Mouse (Mus musculus) lung, postnatal 25 days (tissue): ENCODE data around the gene Ube4b.

Source experiments
- DNase-seq: peaks from one replicate; pipeline ENCODE4 v3.0.0; 2022; ENCODE audit warnings: low spot score

Gene Ube4b

DNA sequence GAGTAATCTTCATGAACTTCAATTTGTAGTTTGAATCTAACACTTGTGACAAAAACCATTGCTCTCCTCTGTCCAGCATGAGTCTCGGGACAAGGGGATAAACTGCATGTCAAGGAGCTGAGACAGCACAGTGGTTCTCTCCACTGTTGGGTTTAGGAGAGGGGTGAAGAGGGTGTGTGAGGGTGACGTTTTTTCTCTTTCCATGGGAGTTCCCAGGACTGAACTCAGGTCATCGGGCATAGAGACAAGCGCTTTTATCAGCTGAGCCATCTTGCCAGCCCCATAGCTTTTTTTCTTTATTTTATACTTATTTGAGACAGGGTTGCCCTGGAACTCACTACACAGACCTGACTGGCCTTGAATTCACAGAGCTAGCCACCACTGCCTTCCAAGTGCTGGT lies 32.3 kb downstream of the Ube4b start:
- no peak for DNase-seq

DNA sequence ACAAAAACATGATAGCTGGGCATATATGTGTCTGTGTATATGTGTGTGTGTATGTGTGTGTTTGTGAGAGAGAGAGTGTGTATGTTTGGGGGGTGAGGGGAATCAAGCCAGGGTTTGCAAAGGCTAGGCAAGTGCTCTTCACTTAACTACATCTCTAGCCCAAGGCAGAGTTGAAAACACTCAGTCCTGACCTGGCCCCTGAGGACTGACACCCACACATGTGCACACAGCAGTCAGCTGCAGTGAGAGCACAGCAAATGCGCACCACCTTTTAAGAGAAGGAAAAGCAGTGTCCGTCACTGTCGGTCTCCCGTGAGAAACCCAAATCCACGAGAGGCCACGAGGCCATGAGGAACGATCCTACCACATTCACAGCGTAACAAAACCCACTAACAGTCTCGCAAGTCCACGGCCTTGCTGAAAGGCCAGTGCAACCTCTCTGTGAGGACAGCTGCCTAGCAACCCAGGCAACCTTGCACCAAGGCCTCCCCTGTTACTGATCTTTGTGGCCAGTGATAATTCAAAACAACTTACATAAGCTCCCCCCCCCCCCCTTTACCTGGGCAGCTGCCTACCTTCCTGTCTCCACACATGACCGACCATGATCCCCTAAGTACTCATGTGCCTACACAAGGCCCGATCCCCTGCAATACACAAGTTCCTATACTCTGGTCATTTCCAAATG lies 33.1 kb downstream of the Ube4b start:
- DNase-seq: no peak

DNA sequence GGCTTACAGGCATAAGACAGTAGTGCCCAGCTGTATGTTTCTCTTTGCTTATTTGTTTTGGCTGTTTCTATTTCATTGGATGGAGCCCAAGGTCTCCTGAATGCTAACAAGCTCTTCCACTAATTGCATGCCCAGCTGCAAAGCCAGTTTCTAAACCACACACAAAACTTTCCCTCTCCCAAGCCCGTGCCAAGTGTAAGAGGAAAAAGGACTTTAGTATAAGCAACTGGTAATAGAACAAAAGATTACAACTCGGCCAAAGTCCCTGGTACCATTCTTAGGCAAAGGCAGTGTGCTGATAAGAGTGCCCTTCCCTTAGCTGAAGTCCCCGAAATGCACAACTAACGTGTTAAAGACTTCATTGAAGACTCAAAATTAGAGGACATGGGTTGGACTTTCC lies 34.2 kb downstream of the Ube4b start:
- no peak for DNase-seq

DNA sequence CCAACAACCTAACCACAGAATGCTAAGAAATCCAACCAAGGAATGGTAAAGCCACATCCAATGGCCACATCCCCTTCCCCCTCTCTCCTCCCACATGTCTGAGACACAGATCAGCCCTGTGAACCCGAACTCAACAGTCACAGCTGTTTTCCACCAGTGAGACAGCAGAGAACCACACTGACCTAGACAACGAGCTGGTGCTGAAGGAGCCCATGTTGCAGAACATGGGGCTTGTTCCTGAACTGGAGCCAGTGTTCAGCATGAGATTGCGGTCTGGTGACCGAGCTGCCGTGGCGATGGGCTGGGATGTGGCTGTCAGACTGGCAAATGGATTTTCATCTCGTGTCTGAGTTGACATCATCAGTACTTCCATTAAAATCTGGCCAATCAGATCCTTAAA lies 45.5 kb downstream of the Ube4b start:
- no peak for DNase-seq

DNA sequence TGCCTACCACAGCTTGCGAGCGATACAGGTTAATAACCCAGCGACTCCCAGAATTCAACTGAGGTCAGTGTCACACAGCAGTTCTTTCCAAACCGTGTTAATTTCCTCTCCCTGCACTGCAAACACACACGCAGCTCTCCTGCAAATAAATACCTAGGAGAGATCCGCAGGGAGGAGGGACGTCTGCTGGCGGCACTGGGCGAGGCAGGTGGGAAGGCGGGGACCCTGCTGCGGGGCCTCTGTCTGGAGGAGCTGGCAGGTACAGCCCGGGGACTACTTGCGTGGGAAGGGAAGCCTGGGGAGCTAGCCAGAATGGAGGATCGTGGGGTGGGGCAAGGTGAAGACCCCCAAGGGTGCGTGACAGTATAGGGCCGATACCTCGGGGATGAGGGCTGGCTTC lies 46.7 kb downstream of the Ube4b start:
- DNase-seq: no peak

DNA sequence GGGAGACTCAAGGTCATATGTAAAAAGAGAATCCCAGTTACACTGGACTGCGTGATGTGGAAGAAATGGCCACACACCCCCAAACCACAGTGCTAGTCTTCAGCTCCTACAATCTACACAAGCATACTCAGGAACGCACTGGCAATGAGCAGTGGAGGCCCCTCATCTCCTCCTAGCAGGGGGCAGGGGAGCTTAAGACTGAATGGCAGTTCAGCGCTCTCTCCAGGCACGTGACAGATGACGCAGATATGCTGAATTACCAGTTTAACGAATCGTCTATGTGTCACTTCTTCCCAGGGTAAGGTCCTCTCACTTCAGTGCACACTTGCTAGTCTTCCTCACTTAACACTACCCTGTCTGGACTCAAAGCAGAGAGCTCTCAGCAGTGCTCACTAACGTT lies 47.7 kb downstream of the Ube4b start:
- no peak for DNase-seq

DNA sequence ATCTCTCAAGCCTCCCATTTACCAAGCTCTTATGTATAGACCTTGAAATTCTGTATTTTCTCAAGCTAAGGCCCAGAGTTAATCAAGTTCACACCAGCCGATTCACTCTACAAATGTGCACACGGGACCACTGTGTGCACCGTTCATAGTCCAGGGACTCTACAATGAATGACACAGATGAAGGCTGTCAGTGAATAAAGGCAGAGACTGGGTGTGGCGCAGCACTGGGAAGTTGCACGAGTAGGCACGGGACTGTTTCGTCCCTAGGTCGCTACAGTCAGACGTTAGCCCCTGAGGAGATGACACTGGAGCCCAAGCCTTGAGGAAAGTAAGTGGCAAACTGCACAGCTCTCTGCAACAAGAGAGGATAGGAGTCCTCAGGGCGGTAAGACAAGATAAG lies 50.5 kb downstream of the Ube4b start:
- DNase-seq: no peak

DNA sequence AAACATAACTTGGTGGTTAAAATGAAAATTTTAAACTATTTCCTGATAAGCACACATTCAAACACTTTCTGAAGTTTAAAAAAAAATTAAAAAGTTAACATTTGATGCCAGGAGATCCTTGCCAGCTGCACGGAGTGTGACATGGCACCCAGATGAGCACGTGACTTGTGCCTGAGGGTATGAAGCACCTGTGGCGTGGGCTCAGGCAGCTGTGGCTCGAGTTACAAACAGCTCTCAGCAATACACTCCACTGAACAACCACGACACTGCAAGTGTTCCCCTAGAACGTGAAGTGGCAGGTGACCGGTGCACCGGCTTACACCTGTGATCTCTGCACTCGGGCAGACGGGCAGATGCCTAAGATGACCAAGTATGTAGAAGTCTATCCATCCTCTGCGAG lies 51.9 kb downstream of the Ube4b start:
- no peak for DNase-seq

DNA sequence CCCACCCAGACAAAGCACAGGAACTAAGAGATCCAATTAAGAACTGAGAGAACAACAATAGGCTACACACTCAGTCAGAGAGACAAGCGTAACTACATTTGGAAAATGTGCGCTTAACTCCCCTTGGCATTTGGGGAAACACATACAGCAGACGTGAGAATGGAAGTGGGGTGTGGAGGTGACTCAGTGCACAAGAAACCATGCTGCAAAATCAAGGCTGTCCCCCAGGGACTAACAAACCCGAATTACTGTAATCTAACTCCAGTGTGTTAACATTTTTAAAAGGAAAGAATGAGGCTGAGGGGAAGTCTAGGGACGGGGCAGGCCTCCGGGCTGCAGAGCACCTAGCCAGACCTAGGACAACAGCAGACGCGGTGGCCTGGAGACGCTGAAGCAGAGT lies 52.6 kb downstream of the Ube4b start:
- DNase-seq: no peak

DNA sequence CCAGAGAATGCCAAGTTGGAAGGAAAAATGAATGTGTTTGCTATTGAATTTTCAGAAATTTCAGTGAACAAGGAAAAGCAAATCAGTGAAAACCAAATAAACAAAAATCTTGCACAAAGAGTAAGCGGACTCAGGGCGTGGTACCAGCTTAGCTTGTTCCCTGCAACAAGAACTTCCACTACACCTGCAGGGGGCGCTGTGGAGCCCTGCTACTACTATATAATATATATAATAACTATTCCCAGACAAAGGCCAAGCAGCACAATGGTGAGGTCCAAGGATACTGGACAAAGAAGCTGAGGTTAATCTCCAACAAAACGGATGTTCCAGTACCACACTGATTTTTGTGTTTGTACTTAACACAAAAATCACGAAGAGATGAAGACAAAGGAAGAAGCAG lies 53.1 kb downstream of the Ube4b start:
- peak; percentile 43 for DNase-seq

DNA sequence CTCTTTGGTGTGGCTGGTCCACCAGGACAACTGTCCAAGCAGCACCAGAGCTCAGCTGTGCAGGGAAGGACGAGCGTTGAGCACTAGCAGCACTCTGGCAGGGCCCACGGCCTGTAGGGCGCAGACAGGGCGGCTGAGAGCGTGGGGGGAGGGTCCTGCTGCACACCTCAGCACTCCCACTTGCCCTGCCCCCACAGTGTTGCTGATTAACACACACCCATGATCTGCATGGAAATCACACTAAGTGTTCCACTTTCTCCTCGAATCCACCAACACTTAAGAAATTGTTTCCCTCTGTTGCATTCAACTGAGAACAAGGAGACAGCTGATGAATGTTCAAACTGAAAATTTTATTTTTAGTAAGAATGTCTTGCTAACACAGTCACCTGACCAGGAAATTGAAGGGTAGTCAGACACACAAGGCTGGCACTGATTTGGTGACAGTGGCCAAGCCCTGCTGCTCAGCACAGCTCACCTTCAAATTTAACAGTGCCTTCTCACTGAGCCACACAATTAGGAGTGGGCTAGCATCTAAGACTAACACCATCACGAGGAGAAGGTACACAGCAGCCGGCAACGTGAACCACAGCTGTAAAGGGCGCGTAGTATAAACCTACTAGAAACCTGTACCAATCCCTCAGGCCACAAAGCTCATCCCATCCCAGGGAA lies 60.7 kb downstream of the Ube4b start:
- DNase-seq: no peak

DNA sequence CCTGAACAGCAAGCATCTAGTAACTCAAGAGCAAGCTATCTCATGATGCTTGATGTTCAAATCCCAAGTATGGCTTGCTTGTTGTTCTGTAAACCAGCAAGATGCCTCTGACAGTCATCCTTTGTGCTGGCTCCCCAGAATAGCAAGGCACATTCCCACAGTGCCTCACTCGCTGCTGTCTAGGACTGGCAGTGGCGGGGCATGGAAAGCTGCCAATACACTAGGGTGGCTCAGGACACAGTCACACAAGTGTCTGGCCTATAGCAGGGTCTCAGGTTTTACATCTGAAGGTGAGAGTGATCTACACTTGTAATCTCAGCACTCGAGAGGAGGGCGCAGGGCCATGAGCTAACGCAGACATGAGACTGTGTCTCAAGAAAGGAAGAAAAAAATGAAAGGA lies 61.7 kb downstream of the Ube4b start:
- no peak for DNase-seq

DNA sequence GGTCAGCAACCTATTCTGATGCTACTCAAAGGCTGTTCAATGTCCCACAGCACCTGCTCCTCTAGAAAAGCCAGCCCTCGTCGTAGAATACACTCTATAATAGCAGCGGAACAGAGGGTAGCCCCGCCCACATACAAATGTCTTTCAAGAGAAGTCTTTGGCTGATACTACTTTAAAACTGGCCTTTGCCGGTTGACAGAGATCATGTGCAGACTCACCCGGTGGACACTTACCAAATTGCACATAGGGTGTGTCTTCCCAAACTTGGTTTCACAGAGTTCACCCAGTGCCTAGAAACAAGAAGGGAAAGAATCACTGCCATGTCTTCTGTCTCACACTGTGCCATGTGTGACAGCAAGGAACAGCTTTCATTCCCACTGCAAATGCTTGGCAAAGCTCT lies 65.5 kb downstream of the Ube4b start:
- no peak for DNase-seq

DNA sequence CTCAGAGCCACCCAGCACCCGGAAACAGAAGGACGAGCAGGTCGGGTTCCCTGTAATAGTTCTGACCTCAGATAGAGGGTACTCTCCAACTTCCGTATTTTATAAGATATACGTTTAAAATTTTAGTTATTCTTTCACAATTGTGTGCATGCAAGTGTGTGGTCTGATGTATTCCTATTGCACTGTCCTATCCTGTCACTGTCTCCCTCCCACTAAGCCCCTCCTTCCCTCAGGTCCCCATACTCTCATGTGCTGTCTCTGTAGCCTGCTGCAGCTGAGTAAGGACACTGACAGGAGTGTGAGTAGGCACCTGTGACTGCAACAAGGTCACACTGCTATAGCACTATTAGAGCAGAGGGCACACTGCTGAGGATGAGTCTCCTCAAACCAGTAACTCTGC lies 65.9 kb downstream of the Ube4b start:
- no peak for DNase-seq

DNA sequence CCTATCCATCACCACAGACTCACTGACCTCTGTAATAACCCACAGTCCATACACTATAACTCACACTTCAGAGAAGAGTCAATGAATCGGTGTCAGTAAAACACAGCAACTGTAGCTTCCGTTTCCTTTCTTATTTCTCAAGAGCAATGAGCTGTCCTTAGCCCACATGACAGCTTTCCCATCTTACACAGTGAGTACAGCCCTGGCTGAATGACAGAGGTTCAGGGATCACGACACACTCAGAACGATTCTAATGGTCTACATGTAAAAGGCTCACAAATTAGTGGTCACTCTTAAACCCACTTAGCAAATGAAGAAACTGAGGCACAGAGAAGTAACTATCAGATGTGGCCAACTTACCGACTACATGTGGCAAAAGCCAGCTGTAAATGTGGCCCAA lies 68.6 kb downstream of the Ube4b start:
- no peak for DNase-seq

DNA sequence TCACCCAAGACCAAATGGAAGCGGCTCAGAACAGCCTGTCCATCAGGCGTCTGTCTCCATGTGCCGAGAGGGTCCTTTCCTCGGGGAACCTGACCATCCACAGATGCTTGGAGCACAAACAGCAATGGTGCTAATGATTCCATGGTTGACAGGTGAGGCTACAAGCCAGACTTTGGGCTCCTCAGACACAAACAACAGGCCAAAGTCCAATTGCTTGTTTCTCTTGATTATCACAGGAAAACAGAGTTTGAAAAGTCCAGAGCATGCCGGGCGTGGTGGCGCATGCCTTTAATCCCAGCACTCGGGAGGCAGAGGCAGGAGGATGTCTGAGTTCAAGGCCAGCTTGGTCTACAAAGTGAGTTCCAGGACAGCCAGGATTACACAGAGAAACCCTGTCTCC lies 71.9 kb downstream of the Ube4b start:
- no peak for DNase-seq

DNA sequence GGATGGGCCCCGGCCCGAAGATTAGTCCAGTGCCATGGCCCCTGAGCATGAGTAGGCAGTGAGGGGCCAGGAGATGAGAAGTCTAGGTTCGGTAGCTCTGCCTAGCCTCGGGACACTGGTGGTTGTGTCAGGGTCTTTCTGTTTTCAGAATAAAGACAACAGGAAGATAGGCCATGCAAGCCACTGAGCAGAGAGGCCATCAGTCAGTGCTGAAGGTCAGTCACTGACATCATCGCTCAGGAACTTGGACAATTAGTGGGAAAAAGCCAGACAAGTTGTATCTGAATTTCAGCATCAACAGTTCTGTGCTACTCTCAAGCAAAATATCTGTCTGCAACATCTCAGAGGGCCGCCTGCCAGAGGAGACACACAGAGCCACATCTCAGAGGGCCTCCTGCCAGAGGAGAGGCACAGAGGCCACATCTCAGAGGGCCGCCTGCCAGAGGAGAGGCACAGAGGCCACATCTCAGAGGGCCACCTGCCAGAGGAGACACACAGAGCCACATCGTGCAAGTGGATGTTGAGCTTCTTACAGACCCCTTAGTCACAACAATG lies 74.9 kb downstream of the Ube4b start:
- no peak for DNase-seq

DNA sequence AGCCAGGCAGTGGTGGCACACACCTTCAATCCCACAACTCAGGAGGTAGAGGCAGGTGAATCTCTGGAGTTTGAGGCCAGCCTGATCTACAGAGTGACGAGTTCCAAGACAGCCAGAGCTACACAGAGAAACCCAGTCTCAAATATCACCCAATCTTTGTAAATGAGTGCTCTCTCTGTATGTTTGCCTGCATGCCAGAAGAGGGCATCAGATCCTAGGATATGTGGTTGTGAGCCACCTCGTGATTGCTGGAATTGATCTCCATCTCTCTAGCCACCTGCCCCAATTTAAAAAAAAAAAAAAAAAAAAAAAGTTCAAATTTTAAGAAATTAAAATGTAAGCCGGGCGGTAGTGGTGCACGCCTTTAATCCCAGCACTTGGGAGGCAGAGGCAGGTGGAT lies 77.6 kb downstream of the Ube4b start:
- DNase-seq: no peak

DNA sequence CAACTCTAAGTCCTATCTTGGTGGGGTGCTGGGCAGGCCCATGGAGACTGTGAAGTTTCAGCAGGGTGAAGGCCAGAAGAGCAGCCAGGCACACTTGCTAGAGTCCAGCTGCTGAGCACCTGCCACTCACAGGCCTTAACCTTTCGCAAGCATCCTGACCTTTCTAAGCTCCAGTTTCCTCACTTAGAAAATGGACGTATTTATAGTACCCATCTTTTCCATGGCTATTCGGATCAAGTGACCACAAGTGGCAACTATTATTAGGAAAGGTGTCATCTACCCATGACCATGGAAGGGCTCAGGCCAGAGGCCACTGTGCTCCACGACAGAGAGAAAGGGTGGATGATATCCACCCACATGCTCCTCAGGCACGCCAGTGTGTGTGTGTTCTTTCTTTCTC lies 80.7 kb downstream of the Ube4b start:
- no peak for DNase-seq

DNA sequence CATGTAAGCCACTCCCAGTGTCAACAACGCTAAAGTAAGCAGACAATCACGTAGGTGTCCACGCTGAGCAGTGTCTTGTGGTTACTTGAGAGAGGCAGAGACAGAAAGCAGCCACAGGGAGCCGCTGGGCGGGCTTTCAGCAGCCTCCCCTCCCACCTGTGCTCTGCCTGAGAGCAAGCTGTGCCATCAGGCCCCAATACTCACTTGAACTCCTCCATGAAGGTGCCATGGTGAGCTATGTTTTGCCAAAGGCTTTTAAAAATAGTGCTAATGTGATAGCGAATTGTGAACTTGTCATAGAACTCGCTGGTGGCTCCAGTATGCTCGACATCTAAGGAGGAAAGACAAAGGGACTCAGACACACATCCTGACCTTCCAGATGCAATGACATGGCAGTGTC lies 82.2 kb downstream of the Ube4b start:
- no peak for DNase-seq

DNA sequence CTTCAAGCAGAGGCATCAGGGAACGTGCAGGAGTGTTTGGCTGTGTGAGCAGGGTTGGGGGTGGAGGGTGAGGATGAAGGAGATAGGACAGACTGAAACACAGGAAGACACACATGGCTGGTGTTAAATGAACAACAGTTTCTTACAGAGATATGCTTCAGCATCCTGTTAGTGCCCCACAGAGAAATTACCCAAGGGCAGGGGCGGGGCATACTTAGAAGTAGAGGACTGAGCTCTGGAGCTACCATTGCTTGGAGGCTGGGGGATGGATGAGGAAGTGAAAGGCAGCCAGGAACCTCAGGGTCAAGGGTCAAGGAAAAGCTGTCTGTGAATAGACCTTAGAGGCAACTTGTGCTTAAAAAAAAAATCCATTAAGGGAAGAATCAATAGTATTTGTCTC lies 85.9 kb downstream of the Ube4b start:
- peak; percentile 14 for DNase-seq

DNA sequence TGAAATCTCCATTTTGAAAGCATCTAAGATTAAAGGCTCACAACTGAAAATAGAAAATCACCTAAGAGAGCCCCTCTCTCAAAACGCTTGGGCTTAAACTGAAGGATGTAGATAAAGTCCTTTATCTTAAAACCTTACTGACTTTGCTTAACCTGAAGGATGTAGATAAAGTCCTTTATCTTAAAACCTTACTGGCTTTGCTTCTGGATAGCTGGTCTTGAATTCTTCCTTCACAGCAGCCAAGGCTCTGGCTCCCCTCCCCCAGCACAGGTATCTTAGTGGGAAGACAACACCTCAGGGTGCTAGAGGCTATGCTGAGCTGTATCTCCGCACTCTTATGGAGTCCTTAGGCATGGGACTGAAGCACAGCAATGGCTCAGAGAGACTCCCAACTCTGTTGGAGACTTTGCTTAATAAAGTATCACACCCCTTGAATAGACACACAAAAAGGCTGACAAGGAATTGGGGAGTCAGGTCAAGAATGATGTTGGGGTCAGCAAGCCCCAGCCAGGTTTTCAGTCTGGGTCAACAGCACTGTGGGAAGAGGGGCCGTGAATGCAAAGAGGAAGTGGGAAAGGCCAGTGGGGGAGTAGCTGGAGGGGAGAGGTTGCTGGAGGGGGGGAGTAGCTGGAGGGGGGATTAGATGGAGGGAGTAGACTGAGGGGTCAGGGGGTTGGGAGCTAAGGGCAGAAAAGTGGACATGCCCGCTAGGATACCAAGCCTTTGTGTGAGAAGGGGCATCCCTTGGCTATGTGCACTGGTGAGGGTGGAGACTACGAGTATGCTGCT lies 86.9 kb downstream of the Ube4b start:
- no peak for DNase-seq

DNA sequence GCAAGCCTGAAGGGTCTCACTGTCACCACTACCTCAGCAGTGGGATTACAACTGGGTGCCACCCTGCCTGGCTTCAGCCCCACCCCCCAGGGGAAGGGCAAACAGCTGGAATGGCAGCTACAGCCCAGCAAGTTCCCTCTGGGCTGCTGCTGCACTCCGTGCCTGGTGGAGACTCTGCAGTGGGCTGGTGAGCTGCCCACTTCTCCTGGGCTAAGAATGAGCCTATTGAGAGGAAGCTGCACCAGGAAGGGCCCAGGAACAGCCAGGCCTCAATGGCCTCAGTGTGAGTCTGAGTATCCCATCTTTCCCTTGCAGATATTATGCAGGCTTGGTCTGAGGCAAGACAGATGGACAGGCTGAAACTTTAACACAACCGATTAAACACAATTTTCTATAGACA lies 88.4 kb downstream of the Ube4b start:
- DNase-seq: no peak
